Mouse (Mus musculus) liver, embryonic 13.5 days (tissue): ENCODE data around the gene Sgsm1. TPM values are rescaled to one million over a fixed set of nuclear protein-coding genes. Genes with fewer than 3 reads are reported as not detected.

Experiments used
- ATAC-seq: fragments of 200-750 bp; cut with Nextera tagmentation; 2 replicates; pipeline ENCODE4 v1.8.0; 2017; ENCODE audit warnings: low read depth, mild to moderate bottlenecking, moderate number of reproducible peaks, moderate library complexity
- DNase-seq: peaks from one replicate; pipeline ENCODE4 v3.0.0; 2022
- H3K27ac ChIP-seq: fragments of 300-500 bp; sonication (generic); 2 replicates; pipeline ENCODE4 v1.5.1; 2015; ENCODE audit warnings: moderate library complexity, mild to moderate bottlenecking, inconsistent platforms
- H3K27me3 ChIP-seq: fragments of 300-500 bp; sonication (generic); 2 replicates; pipeline ENCODE4 v1.6.1; 2015; ENCODE audit warnings: mild to moderate bottlenecking, inconsistent platforms
- H3K36me3 ChIP-seq: fragments of 300-500 bp; sonication (generic); 2 replicates; pipeline ENCODE4 v1.6.1; 2015; ENCODE audit warnings: mild to moderate bottlenecking, inconsistent platforms
- H3K4me1 ChIP-seq: fragments of 300-500 bp; sonication (generic); replicated peaks from 2 replicates; pipeline ENCODE4 v1.6.1; 2015; ENCODE audit warnings: inconsistent platforms
- H3K4me2 ChIP-seq: fragments of 300-500 bp; sonication (generic); 2 replicates; pipeline ENCODE4 v1.6.1; 2015; ENCODE audit warnings: inconsistent platforms, mild to moderate bottlenecking, moderate library complexity
- H3K4me3 ChIP-seq: fragments of 300-500 bp; sonication (generic); replicated peaks from 2 replicates; pipeline ENCODE4 v1.5.1; 2015; ENCODE audit warnings: mild to moderate bottlenecking, inconsistent platforms
- H3K9ac ChIP-seq: fragments of 300-500 bp; sonication (generic); 2 replicates; pipeline ENCODE4 v1.6.1; 2015; ENCODE audit warnings: mild to moderate bottlenecking, inconsistent platforms
- H3K9me3 ChIP-seq: fragments of 300-500 bp; sonication (generic); replicated peaks from 2 replicates; pipeline ENCODE4 v1.6.1; 2016; ENCODE audit warnings: inconsistent platforms
- WGBS: fragments of 180-500 bp; shearing (Covaris S2); methylation state at CpG from one replicate; pipeline ENCODE4 v1.1.7; 2015; ENCODE audit not compliant: insufficient replicate concordance; 5-methylcytosine and 5-hydroxymethylcytosine counted together
- polyA plus RNA-seq: library from polyadenylated mRNA; unstranded; fragments of >200 nt; fragmentation: Nextera tagmentation; extraction: Ambion mirVana; gene quantifications from 2 replicates; pipeline ENCODE4 v1.2.1, GENCODE M21; 2015

Gene Sgsm1
- polyA plus RNA-seq, 1 experiment from 2014 or later, result 1.4 TPM

GRCm38 (mm10) chr5:113309491-113310376, 852 bp downstream of the Sgsm1 start:
- H3K27ac ChIP-seq, result no peak overlapping the region
- no peak overlapping the region for H3K9ac ChIP-seq
- H3K4me3 ChIP-seq, result peak overlapping the region; percentile 39; the same call in 1 of the 2 replicates
- H3K27me3 ChIP-seq, result peaks cover 47% of the 10 kb centered on the region
- WGBS, result 50% methylated on average over 22 of the region's 22 CpGs
- no peaks in the 10 kb centered on the region for H3K36me3 ChIP-seq
- H3K4me1 ChIP-seq, result no peaks in the 10 kb centered on the region
- 0 out of 2 replicates have a peak, but pooled peaks cover 3% of the 10 kb centered on the region for H3K9me3 ChIP-seq
- ATAC-seq, result no peak
- DNase-seq, result no peak
- peak overlapping the region; percentile 56 for H3K4me2 ChIP-seq

GRCm38 (mm10) chr5:113306750-113307477, 3.7 kb downstream of the Sgsm1 start:
- WGBS, result 9% methylated on average over 25 of the region's 25 CpGs
- H3K27ac ChIP-seq, result no peak overlapping the region
- H3K36me3 ChIP-seq, result no peaks in the 10 kb centered on the region
- H3K27me3 ChIP-seq, result peaks cover 44% of the 10 kb centered on the region
- no peaks in the 10 kb centered on the region for H3K4me1 ChIP-seq
- H3K9me3 ChIP-seq, result no peaks in the 10 kb centered on the region
- ATAC-seq, result no peak
- H3K4me3 ChIP-seq, result no peak overlapping the region
- no peak overlapping the region for H3K4me2 ChIP-seq
- H3K9ac ChIP-seq, result no peak overlapping the region
- DNase-seq, result no peak

GRCm38 (mm10) chr5:113304527-113304926, 6.1 kb downstream of the Sgsm1 start:
- peaks cover 31% of the 10 kb centered on the region for H3K27me3 ChIP-seq
- H3K9me3 ChIP-seq, result no peaks in the 10 kb centered on the region
- H3K4me1 ChIP-seq, result no peaks in the 10 kb centered on the region
- DNase-seq, result no peak
- ATAC-seq, result no peak
- H3K36me3 ChIP-seq, result no peaks in the 10 kb centered on the region
- H3K4me2 ChIP-seq, result no peak overlapping the region
- WGBS, result 75% methylated on average over 5 of the region's 5 CpGs
- H3K27ac ChIP-seq, result no peak overlapping the region
- no peak overlapping the region for H3K9ac ChIP-seq
- H3K4me3 ChIP-seq, result no peak overlapping the region

- ATAC-seq, result no peak
- 13% methylated on average over 13 of the region's 13 CpGs for WGBS
- H3K27me3 ChIP-seq, result peaks cover 16% of the 10 kb centered on the region
Measured at GRCm38 (mm10) chr5:113301841-113302240, 8.7 kb downstream of the Sgsm1 start.

GRCm38 (mm10) chr5:113300148-113300889, 10.3 kb downstream of the Sgsm1 start:
- no peak overlapping the region for H3K27ac ChIP-seq
- H3K9ac ChIP-seq, result no peak overlapping the region
- no peak overlapping the region for H3K4me2 ChIP-seq
- WGBS, result 54% methylated on average over 22 of the region's 22 CpGs
- H3K36me3 ChIP-seq, result no peaks in the 10 kb centered on the region
- H3K4me3 ChIP-seq, result no peak overlapping the region
- ATAC-seq, result no peak
- H3K9me3 ChIP-seq, result no peaks in the 10 kb centered on the region
- peaks cover 3% of the 10 kb centered on the region; the same call in 1 of the 2 replicates for H3K4me1 ChIP-seq
- peaks cover 12% of the 10 kb centered on the region for H3K27me3 ChIP-seq
- no peak for DNase-seq

More at GRCm38 (mm10) chr5:113301841-113302240, 8.7 kb downstream of the Sgsm1 start:
- Histone ChIP-seq H3K4me1 (no peaks in the 10 kb centered on the region), H3K9ac (no peak overlapping the region), H3K27ac (no peak overlapping the region), H3K9me3 (no peaks in the 10 kb centered on the region), H3K4me2 (no peak overlapping the region), H3K36me3 (no peaks in the 10 kb centered on the region), H3K4me3 (no peak overlapping the region)
- no peak for DNase-seq

- WGBS, result 44% methylated on average over 9 of the region's 9 CpGs
- Histone ChIP-seq H3K9me3 (no peaks in the 10 kb centered on the region), H3K27ac (no peak overlapping the region), H3K4me3 (no peak overlapping the region), H3K9ac (no peak overlapping the region), H3K4me1 (peaks cover 3% of the 10 kb centered on the region; the same call in 1 of the 2 replicates), H3K27me3 (peaks cover 12% of the 10 kb centered on the region), H3K4me2 (no peak overlapping the region), H3K36me3 (no peaks in the 10 kb centered on the region)
- ATAC-seq (no peak), DNase-seq (no peak)
Measured at GRCm38 (mm10) chr5:113299433-113299832, 11.2 kb downstream of the Sgsm1 start.

GRCm38 (mm10) chr5:113298826-113299225, 11.8 kb downstream of the Sgsm1 start:
- Histone ChIP-seq H3K9me3 (no peaks in the 10 kb centered on the region), H3K4me3 (no peak overlapping the region), H3K36me3 (no peaks in the 10 kb centered on the region), H3K27ac (no peak overlapping the region), H3K27me3 (peaks cover 12% of the 10 kb centered on the region), H3K9ac (no peak overlapping the region), H3K4me2 (no peak overlapping the region), H3K4me1 (peaks cover 3% of the 10 kb centered on the region; the same call in 1 of the 2 replicates)
- WGBS, result 64% methylated on average over 6 of the region's 6 CpGs
- no peak for ATAC-seq
- no peak for DNase-seq

GRCm38 (mm10) chr5:113298040-113298439, 12.5 kb downstream of the Sgsm1 start:
- Histone ChIP-seq H3K9ac (no peak overlapping the region), H3K27ac (no peak overlapping the region), H3K27me3 (peaks cover 12% of the 10 kb centered on the region), H3K9me3 (no peaks in the 10 kb centered on the region), H3K4me2 (no peak overlapping the region), H3K36me3 (no peaks in the 10 kb centered on the region), H3K4me1 (peaks cover 3% of the 10 kb centered on the region; the same call in 1 of the 2 replicates), H3K4me3 (no peak overlapping the region)
- no peak for ATAC-seq
- 13% methylated on average over 12 of the region's 12 CpGs for WGBS
- DNase-seq, result no peak

GRCm38 (mm10) chr5:113295791-113296190, 14.8 kb downstream of the Sgsm1 start:
- no peak overlapping the region for H3K4me2 ChIP-seq
- no peak overlapping the region for H3K27ac ChIP-seq
- no peaks in the 10 kb centered on the region for H3K9me3 ChIP-seq
- H3K27me3 ChIP-seq, result peaks cover 12% of the 10 kb centered on the region
- no peak for ATAC-seq
- H3K36me3 ChIP-seq, result no peaks in the 10 kb centered on the region
- WGBS, result 30% methylated on average over 4 of the region's 4 CpGs
- H3K4me1 ChIP-seq, result peaks cover 3% of the 10 kb centered on the region; the same call in 1 of the 2 replicates
- DNase-seq, result no peak
- no peak overlapping the region for H3K4me3 ChIP-seq
- no peak overlapping the region for H3K9ac ChIP-seq

- 55% methylated on average over 5 of the region's 5 CpGs for WGBS
- DNase-seq (no peak), ATAC-seq (no peak)
- Histone ChIP-seq H3K9me3 (no peaks in the 10 kb centered on the region), H3K27me3 (peaks cover 17% of the 10 kb centered on the region), H3K27ac (no peak overlapping the region), H3K4me2 (no peak overlapping the region), H3K4me3 (no peak overlapping the region), H3K9ac (no peak overlapping the region), H3K36me3 (no peaks in the 10 kb centered on the region), H3K4me1 (peaks cover 3% of the 10 kb centered on the region; the same call in 1 of the 2 replicates)
Measured at GRCm38 (mm10) chr5:113294575-113294974, 16.0 kb downstream of the Sgsm1 start.

GRCm38 (mm10) chr5:113293446-113293845, 17.1 kb downstream of the Sgsm1 start:
- ATAC-seq (no peak), DNase-seq (no peak)
- no peak overlapping the region for H3K4me2 ChIP-seq
- peaks cover 3% of the 10 kb centered on the region; the same call in 1 of the 2 replicates for H3K4me1 ChIP-seq
- no peak overlapping the region for H3K27ac ChIP-seq
- WGBS, result 60% methylated on average over 4 of the region's 4 CpGs
- H3K9ac ChIP-seq, result no peak overlapping the region
- peaks cover 16% of the 10 kb centered on the region for H3K27me3 ChIP-seq
- H3K36me3 ChIP-seq, result no peaks in the 10 kb centered on the region
- no peak overlapping the region for H3K4me3 ChIP-seq
- no peaks in the 10 kb centered on the region for H3K9me3 ChIP-seq
